19 mouse cellular contexts compared by ENCODE assay signal in genomic region chr5:3374763-3375162, GRCm38 (mm10).
"Had no signal": no experiment of that assay in that cellular context is flagged by ENCODE, and none has a peak within 500 bp of the region (broad histone marks: within the 10 kb centered on the region; RNA-seq: fewer than 3 reads in every experiment).

No protein-coding gene starts in this region.

- H3K4me3 ChIP-seq: midbrain, embryonic 10.5 days; midbrain, embryonic 12.5 days; myocyte; neural tube, embryonic 13.5 days; neural tube, embryonic 15.5 days had no signal

- H3K27me3 ChIP-seq: midbrain, embryonic 12.5 days; neural tube, embryonic 13.5 days; neural tube, embryonic 15.5 days had no signal

- H3K9ac ChIP-seq: lung, embryonic 14.5 days; midbrain, embryonic 12.5 days; neural tube, embryonic 13.5 days; neural tube, embryonic 15.5 days had no signal

- H3K4me1 ChIP-seq: midbrain, embryonic 10.5 days; midbrain, embryonic 12.5 days; neural tube, embryonic 13.5 days; neural tube, embryonic 15.5 days had no signal

- H3K27ac ChIP-seq: midbrain, embryonic 10.5 days; midbrain, embryonic 12.5 days; neural tube, embryonic 13.5 days; neural tube, embryonic 15.5 days had no signal

- H3K36me3 ChIP-seq: midbrain, embryonic 10.5 days; midbrain, embryonic 12.5 days; neural tube, embryonic 13.5 days; neural tube, embryonic 15.5 days had no signal

- H3K4me2 ChIP-seq: lung, embryonic 14.5 days; midbrain, embryonic 12.5 days; neural tube, embryonic 13.5 days; neural tube, embryonic 15.5 days had no signal

- DNase-seq: lung, adult 18-20 months; lung, embryonic 14.5 days; lung, postnatal 10 days; lung, postnatal 4 days; midbrain, embryonic 14.5 days; retina, postnatal 1 day; right cerebral cortex, adult 18-20 months; right cerebral cortex, postnatal 25 days; right cerebral cortex, postnatal 4 days; spleen, adult 18-20 months; thymus, adult 18-20 months; thymus, postnatal 25 days; thymus, postnatal 4 days had no signal

- H3K9me3 ChIP-seq: midbrain, embryonic 10.5 days; midbrain, embryonic 12.5 days; neural tube, embryonic 13.5 days; neural tube, embryonic 15.5 days had no signal

- ATAC-seq: midbrain, embryonic 16.5 days had no signal
